Mouse (Mus musculus) heart, adult 2 months (tissue): Measurements from ENCODE around the gene Aprt.

Experiments
- CTCF ChIP-seq: fragments of 200-600 bp; IDR thresholded peaks from 2 replicates; pipeline ENCODE4 v1.8.1; 2022; ENCODE audit warnings: antibody characterized with exemption, mild to moderate bottlenecking, moderate library complexity
- EP300 ChIP-seq: fragments of 200-500 bp; IDR thresholded peaks from 2 replicates; pipeline ENCODE4 v1.6.1; 2011; ENCODE audit warnings: low read depth, low read length, control low read depth; ENCODE audit not compliant: insufficient read depth
- POLR2A ChIP-seq: fragments of 200-500 bp; IDR thresholded peaks from 2 replicates; pipeline ENCODE4 v1.6.1; 2011; ENCODE audit warnings: mild to moderate bottlenecking, low read depth, low read length, control low read depth; ENCODE audit not compliant: insufficient read depth

GRCm38 (mm10) chr8:122622727-122623126 is 46.0 kb upstream of the Aprt start, which contains the start of gene Pabpn1l:
- TF ChIP-seq CTCF (no peak), POLR2A (no peak), EP300 (no peak)
